Mouse (Mus musculus) lung, adult 2 months (tissue): ENCODE measurements around the gene Rpl23.

Experiments used
- CTCF ChIP-seq: fragments of 200-500 bp; IDR thresholded peaks from 2 replicates; pipeline ENCODE4 v1.5.1; 2011; ENCODE audit warnings: mild to moderate bottlenecking, low read length, control low read depth; ENCODE audit not compliant: insufficient read depth
- POLR2A ChIP-seq: fragments of 200-500 bp; IDR thresholded peaks from 2 replicates; pipeline ENCODE4 v1.6.1; 2011; ENCODE audit warnings: low read depth, mild to moderate bottlenecking, control low read depth, low read length, borderline replicate concordance; ENCODE audit errors: extremely low read depth

- TF ChIP-seq CTCF (no peak), POLR2A (no peak)
Observed at GRCm38 (mm10) chr11:97747773-97748172, 34.5 kb downstream of the Rpl23 start.
